Mouse (Mus musculus) forebrain, embryonic 15.5 days (tissue): ENCODE results near the gene Rab11a. TPM values are rescaled to one million over a fixed set of nuclear protein-coding genes. Genes with fewer than 3 reads are reported as not detected.
"Not testable (repeated sequence)": the region's sequence is repeated elsewhere in the genome, so short reads cannot be mapped to it uniquely, and the experiment has no call there.

Experiments used
- ATAC-seq: fragments of 200-750 bp; cut with Nextera tagmentation; replicated peaks from 2 replicates; pipeline ENCODE4 v1.8.0; 2017; ENCODE audit warnings: mild to moderate bottlenecking, moderate TSS enrichment, moderate library complexity
- H3K27ac ChIP-seq: fragments of 300-500 bp; sonication (generic); replicated peaks from 2 replicates; pipeline ENCODE4 v1.5.1; 2015; ENCODE audit warnings: mild to moderate bottlenecking, inconsistent platforms
- H3K27me3 ChIP-seq: fragments of 300-500 bp; sonication (generic); 2 replicates; pipeline ENCODE4 v1.6.1; 2015; ENCODE audit warnings: inconsistent platforms
- H3K36me3 ChIP-seq: fragments of 300-500 bp; sonication (generic); 2 replicates; pipeline ENCODE4 v1.6.1; 2015; ENCODE audit warnings: mild to moderate bottlenecking, inconsistent platforms
- H3K4me1 ChIP-seq: fragments of 300-500 bp; sonication (generic); 2 replicates; pipeline ENCODE4 v1.6.1; 2015; ENCODE audit warnings: inconsistent platforms
- H3K4me2 ChIP-seq: fragments of 300-500 bp; sonication (generic); replicated peaks from 2 replicates; pipeline ENCODE4 v1.6.1; 2015; ENCODE audit warnings: mild to moderate bottlenecking, inconsistent platforms
- H3K4me3 ChIP-seq: fragments of 300-500 bp; sonication (generic); 2 replicates; pipeline ENCODE4 v1.5.1; 2015; ENCODE audit warnings: mild to moderate bottlenecking, inconsistent platforms
- H3K9ac ChIP-seq: fragments of 300-500 bp; sonication (generic); replicated peaks from 2 replicates; pipeline ENCODE4 v1.6.1; 2015; ENCODE audit warnings: mild to moderate bottlenecking, inconsistent platforms
- H3K9me3 ChIP-seq: fragments of 300-500 bp; sonication (generic); 2 replicates; pipeline ENCODE4 v1.6.1; 2016; ENCODE audit warnings: inconsistent platforms
- WGBS: fragments of 180-500 bp; shearing (Covaris S2); methylation state at CpG from one replicate; pipeline ENCODE4 v1.1.7; 2015; ENCODE audit warnings: mixed read lengths; 5-methylcytosine and 5-hydroxymethylcytosine counted together
- microRNA-seq: library from miRNA; unstranded; fragments of <30 nt; microRNA quantifications from one replicate; pipeline ENCODE4, GENCODE M21; 2016
- polyA plus RNA-seq: library from polyadenylated mRNA; unstranded; fragments of >200 nt; fragmentation: Nextera tagmentation; extraction: Ambion mirVana; gene quantifications from 2 replicates; pipeline ENCODE4 v1.2.1, GENCODE M21; 2015

Gene Rab11a
- polyA plus RNA-seq, 1 experiment from 2014 or later = 383 TPM

DNA sequence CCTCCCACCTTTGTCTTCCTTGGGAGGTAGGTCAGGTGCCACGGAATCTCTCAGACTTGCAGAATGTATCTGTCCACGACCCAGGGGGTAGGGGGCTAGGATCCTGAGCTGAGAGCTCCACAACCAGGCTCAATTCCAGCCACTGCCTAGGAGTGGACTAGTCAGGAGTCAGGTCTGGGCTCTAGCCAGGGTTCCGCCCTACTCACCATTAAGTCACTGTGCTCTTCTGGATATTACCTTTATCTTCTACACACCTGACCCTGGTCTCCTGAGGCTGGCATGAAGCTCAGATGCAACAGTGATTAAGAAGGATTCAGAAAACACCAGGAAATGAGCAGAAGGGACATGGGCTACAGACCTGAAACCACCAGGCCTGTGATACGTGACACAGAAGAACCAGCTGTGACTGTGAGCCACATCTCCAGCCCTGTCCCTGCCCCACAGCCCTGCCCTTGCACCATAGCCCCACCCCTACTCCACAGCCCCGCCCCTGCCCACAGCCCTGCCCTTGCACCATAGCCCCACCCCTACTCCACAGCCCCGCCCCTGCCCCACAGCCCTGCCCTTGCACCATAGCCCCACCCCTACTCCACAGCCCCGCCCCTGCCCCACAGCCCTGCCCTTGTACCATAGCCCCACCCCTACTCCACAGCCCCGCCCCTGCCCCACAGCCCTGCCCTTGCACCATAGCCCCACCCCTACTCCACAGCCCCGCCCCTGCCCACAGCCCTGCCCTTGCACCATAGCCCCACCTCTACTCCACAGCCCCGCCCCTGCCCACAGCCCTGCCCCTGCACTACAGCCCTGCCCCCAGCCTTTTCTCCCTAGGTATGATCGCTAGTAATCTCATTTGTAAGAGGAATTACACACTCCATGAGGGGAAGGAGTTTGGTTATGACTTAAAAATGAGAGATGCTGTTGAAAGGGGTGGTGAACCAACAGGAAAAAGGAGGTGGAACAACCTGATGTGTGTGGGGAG lies 65.9 kb downstream of the Rab11a start:
- not testable (repeated sequence) for ATAC-seq, H3K27me3 ChIP-seq, H3K4me3 ChIP-seq, H3K9ac ChIP-seq, H3K36me3 ChIP-seq, H3K27ac ChIP-seq, H3K4me1 ChIP-seq, H3K9me3 ChIP-seq, H3K4me2 ChIP-seq
- WGBS = 29% methylated on average over 10 of the region's 11 CpGs

DNA sequence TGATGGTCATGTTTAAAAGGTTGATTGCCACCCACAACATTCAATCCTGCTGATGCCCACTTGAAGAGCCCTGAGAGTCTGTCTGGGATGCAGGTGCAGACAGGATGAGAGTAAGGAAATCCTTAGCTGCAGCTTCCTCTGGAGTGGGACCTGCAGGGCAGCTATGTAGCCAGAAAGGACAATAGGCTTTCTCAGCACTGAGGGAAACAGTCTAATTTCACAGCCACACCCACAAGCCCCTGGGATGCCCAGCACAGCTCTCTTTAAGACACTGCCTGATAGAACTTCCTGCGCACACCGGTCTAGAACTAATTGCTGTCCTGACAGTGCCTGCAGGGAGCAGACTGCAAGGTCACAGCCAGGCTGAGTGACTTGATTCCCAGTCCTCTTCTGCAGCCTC lies 69.6 kb downstream of the Rab11a start:
- H3K4me3 ChIP-seq = no peak overlapping the region
- 66% methylated on average over 2 of the region's 2 CpGs for WGBS

DNA sequence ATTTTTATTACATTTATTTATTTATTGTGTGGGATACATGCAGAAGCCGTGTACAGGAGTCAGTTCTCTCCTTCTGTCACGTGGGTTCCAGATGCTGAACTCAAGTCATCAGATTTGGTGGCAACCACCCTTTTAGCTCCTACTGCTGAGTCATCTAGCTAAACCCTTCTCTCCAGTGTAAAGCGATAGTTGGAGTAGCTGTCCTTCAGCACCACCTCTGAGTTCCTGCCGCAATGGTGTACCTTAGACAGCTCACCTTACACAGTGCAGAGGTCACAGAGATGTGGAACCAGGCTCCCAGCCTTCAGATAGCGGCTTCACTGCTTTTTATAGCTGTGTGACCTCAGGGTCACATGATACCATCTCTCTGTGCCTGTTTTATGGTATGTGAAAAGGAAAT lies 70.0 kb downstream of the Rab11a start:
- Histone ChIP-seq H3K4me3 (no peak overlapping the region), H3K27me3 (no peaks in the 10 kb centered on the region), H3K4me1 (peaks cover 10% of the 10 kb centered on the region), H3K9me3 (no peaks in the 10 kb centered on the region), H3K9ac (no peak overlapping the region), H3K4me2 (no peak overlapping the region), H3K27ac (no peak overlapping the region), H3K36me3 (no peaks in the 10 kb centered on the region)
- 23% methylated on average over 5 of the region's 5 CpGs for WGBS
- ATAC-seq = no peak

More for the DNA sequence above, 69.6 kb downstream of the Rab11a start:
- Histone ChIP-seq H3K9ac (no peak overlapping the region), H3K27ac (no peak overlapping the region), H3K27me3 (no peaks in the 10 kb centered on the region), H3K9me3 (no peaks in the 10 kb centered on the region), H3K4me1 (peaks cover 10% of the 10 kb centered on the region), H3K36me3 (no peaks in the 10 kb centered on the region), H3K4me2 (no peak overlapping the region)
- no peak for ATAC-seq

DNA sequence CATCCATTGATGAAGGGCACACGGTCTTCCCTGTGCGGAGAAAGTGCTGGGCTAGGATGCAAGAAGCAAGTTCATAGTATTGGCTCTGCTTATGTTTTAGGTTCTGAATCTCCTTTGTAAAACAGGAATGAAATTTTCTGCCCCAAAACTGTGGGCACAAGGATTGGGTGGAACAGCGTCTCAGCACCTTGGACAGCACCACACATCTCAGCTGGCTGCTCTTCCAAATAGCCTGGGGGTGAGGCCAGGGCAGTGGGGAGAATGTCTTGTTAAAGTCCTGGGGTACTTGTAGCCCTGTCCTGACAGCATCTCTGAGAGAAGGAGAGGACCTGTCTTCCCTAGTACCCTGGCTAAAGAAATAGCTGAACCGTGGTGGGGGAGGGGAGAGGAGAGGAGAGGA lies 71.0 kb downstream of the Rab11a start:
- no peak overlapping the region for H3K27ac ChIP-seq
- no peaks in the 10 kb centered on the region for H3K9me3 ChIP-seq
- no peaks in the 10 kb centered on the region for H3K27me3 ChIP-seq
- peaks cover 10% of the 10 kb centered on the region for H3K4me1 ChIP-seq
- no peak overlapping the region for H3K4me3 ChIP-seq
- ATAC-seq = no peak
- no peaks in the 10 kb centered on the region for H3K36me3 ChIP-seq
- WGBS = 32% methylated on average over 4 of the region's 4 CpGs
- H3K9ac ChIP-seq = no peak overlapping the region
- no peak overlapping the region for H3K4me2 ChIP-seq

Small RNA genes lying within 50 kb of the gene (microRNA-seq; reads per million reads assigned to microRNA genes)
- gene Gm47308 = not detected

Other genes with a start within 250 kb of the Rab11a start
- gene Dennd4a, start 73.6 kb upstream of the Rab11a start, polyA plus RNA-seq = 9.4 and 9.6 TPM in 2 replicates
- 0.04 and 0.10 TPM in 2 replicates for gene Slc24a1, start 213.8 kb upstream of the Rab11a start, polyA plus RNA-seq
- 45.0 and 45.6 TPM in 2 replicates for gene Ints14, start 223.1 kb upstream of the Rab11a start, polyA plus RNA-seq